Mouse (Mus musculus) MEL (cell line): Measurements from ENCODE around the gene Slc46a3.

Experiments
- CTCF ChIP-seq, 3 experiments: IDR thresholded peaks in 2 of 3; conservative IDR thresholded peaks in 1 of 3; 2 replicates each; pipeline ENCODE4 v1.5.1; 2011 to 2012; ENCODE audit warnings: low read length in 3 of 3, low read depth in 2 of 3, mild to moderate bottlenecking in 2 of 3, improper control_type of control experiment in 1 of 3, inconsistent platforms in 1 of 3, mixed read lengths in 1 of 3, moderate library complexity in 1 of 3; ENCODE audit not compliant: control insufficient read depth in 1 of 3, insufficient read depth in 1 of 3, poor library complexity in 1 of 3, severe bottlenecking in 1 of 3
- ELF1 ChIP-seq: IDR thresholded peaks from 2 replicates; pipeline ENCODE4 v1.6.1; 2014; ENCODE audit warnings: low read depth, mild to moderate bottlenecking, inconsistent platforms, low read length, improper control_type of control experiment, moderate library complexity
- ETS1 ChIP-seq: IDR thresholded peaks from 2 replicates; pipeline ENCODE4 v1.6.1; 2012; ENCODE audit warnings: low read depth, mild to moderate bottlenecking, inconsistent platforms, low read length, improper control_type of control experiment, moderate library complexity
- MAFK ChIP-seq: IDR thresholded peaks from 2 replicates; pipeline ENCODE4 v1.6.1; 2011; ENCODE audit warnings: low read depth, mild to moderate bottlenecking, low read length, improper control_type of control experiment, borderline replicate concordance
- POLR2A ChIP-seq, 2 experiments: IDR thresholded peaks; 2 replicates each; pipeline ENCODE4 v1.6.1; 2011 to 2012; ENCODE audit warnings: low read length in 2 of 2, mild to moderate bottlenecking in 2 of 2, control low read depth in 1 of 2, improper control_type of control experiment in 1 of 2, low read depth in 1 of 2, moderate library complexity in 1 of 2; ENCODE audit not compliant: control insufficient read depth in 1 of 2, insufficient read depth in 1 of 2, poor library complexity in 1 of 2
- ZNF384 ChIP-seq: IDR thresholded peaks from 2 replicates; pipeline ENCODE4 v1.6.1; 2012; ENCODE audit warnings: low read depth, mild to moderate bottlenecking, inconsistent platforms, low read length, improper control_type of control experiment

- TF ChIP-seq CTCF (IDR thresholded peaks at IDR 0.05 in 2 of 3, conservative IDR thresholded peaks at IDR 0.05 in 1 of 3; ENCODE audit: control insufficient read depth in 1 of 3, insufficient read depth in 1 of 3, low read depth in 2 of 3, low read length in 3 of 3, poor library complexity in 1 of 3, severe bottlenecking in 1 of 3) (no peak), ELF1 (no peak), POLR2A (IDR thresholded peaks at IDR 0.05; ENCODE audit: control insufficient read depth in 1 of 2, insufficient read depth in 1 of 2, low read depth in 1 of 2, low read length in 2 of 2, poor library complexity in 1 of 2) (no peak), MAFK (no peak), ETS1 (no peak), ZNF384 (no peak)
These were observed 61.8 kb downstream of the Slc46a3 start for GRCm38 (mm10) chr5:147832842-147833241.
